Comparison of ENCODE assay signal across 30 mouse cellular contexts in genomic region chr3:79911166-79911565, GRCm38 (mm10). TPM values are rescaled to one million over a fixed set of nuclear protein-coding genes. Genes with fewer than 3 reads are reported as not detected.
A peak's percentile ranks its signal among the peaks of the same experiment; 100 is the strongest.
DNase-seq lines count a peak whose midpoint lies in the region; ATAC-seq and TF ChIP-seq lines count a peak whose summit lies in the region.
"Had no signal": no experiment of that assay in that cellular context is flagged by ENCODE, and none has a peak within 500 bp of the region (broad histone marks: within the 10 kb centered on the region; RNA-seq: fewer than 3 reads in every experiment).

No protein-coding gene starts in this region.

- no peaks in the 10 kb centered on the region for H3K9me3 ChIP-seq in heart, embryonic 14.5 days (ENCODE audit: control insufficient read depth, low read length)
- H3K9me3 ChIP-seq: embryonic facial prominence, embryonic 10.5 days; embryonic facial prominence, embryonic 15.5 days; forebrain, embryonic 15.5 days; kidney, embryonic 15.5 days; limb, embryonic 12.5 days; liver, embryonic 15.5 days; midbrain, embryonic 10.5 days; midbrain, embryonic 15.5 days had no signal

- no peak for ATAC-seq in heart, embryonic 14.5 days (ENCODE audit: insufficient number of reproducible peaks, insufficient read depth, low FRiP score, low read depth)
- peak; percentile 51 for ATAC-seq in common myeloid progenitor, adult 5-6 weeks (replicated peaks; ENCODE audit: low read depth, poor library complexity, severe bottlenecking)
- ATAC-seq in megakaryocyte progenitor cell, adult 5-6 weeks (replicated peaks; ENCODE audit: poor library complexity): peak; percentile 40
- ATAC-seq in cerebellum, adult (ENCODE audit: insufficient number of reproducible peaks, low FRiP score, low TSS enrichment): no peak
- ATAC-seq: activated CD4-positive, CD25-positive, alpha-beta regulatory T cell, adult 4 months; forebrain, embryonic 15.5 days; midbrain, embryonic 15.5 days had no signal

- H3K36me3 ChIP-seq in heart, embryonic 14.5 days (ENCODE audit: control insufficient read depth, insufficient read depth, low read length): peaks cover 60% of the 10 kb centered on the region
- H3K36me3 ChIP-seq: embryonic facial prominence, embryonic 10.5 days; embryonic facial prominence, embryonic 15.5 days; forebrain, embryonic 15.5 days; kidney, embryonic 15.5 days; limb, embryonic 12.5 days; liver, embryonic 15.5 days; midbrain, embryonic 10.5 days; midbrain, embryonic 15.5 days had no signal

- 68% methylated on average over 3 of the region's 3 CpGs for WGBS in heart, embryonic 14.5 days

- intact Hi-C loops in gastrocnemius, adult 2 months (cut with DNase I): no loop called here

- H3K4me1 ChIP-seq in heart, embryonic 14.5 days (ENCODE audit: control insufficient read depth in 2 of 2, insufficient read depth in 2 of 2, low read length in 2 of 2): peaks cover 11 to 40% of the 10 kb centered on the region in 2 experiments
- H3K4me1 ChIP-seq: embryonic facial prominence, embryonic 15.5 days; forebrain, embryonic 15.5 days; limb, embryonic 12.5 days; midbrain, embryonic 10.5 days; midbrain, embryonic 15.5 days had no signal

- no peak overlapping the region for H3K9ac ChIP-seq in heart, embryonic 14.5 days (ENCODE audit: low read length)
- H3K9ac ChIP-seq: embryonic facial prominence, embryonic 15.5 days; forebrain, embryonic 15.5 days; hindbrain, embryonic 14.5 days; kidney, embryonic 15.5 days; limb, embryonic 12.5 days; liver, embryonic 15.5 days; lung, embryonic 14.5 days; midbrain, embryonic 15.5 days had no signal

- TF ChIP-seq CTCF in gastrocnemius, adult 2 months (IDR thresholded peaks at IDR 0.05): no peak

- no peaks in the 10 kb centered on the region for H3K27me3 ChIP-seq in heart, embryonic 14.5 days (ENCODE audit: control insufficient read depth, insufficient read depth, low read length)
- H3K27me3 ChIP-seq: embryonic facial prominence, embryonic 15.5 days; forebrain, embryonic 15.5 days; kidney, embryonic 15.5 days; limb, embryonic 12.5 days; midbrain, embryonic 15.5 days had no signal

- H3K4me3 ChIP-seq in gastrocnemius, adult 2 months: no peak overlapping the region
- no peak overlapping the region for H3K4me3 ChIP-seq in heart, embryonic 14.5 days (ENCODE audit: control insufficient read depth in 1 of 2, insufficient read depth in 1 of 2, low read depth in 1 of 2, low read length in 2 of 2)
- H3K4me3 ChIP-seq: embryonic facial prominence, embryonic 10.5 days; embryonic facial prominence, embryonic 15.5 days; forebrain, embryonic 15.5 days; kidney, embryonic 15.5 days; left cerebral cortex, adult 2 months; limb, embryonic 12.5 days; liver, embryonic 15.5 days; midbrain, embryonic 10.5 days; midbrain, embryonic 15.5 days had no signal

- no peak for DNase-seq in gastrocnemius, adult 2 months
- DNase-seq in gastrocnemius, postnatal 25 days: no peak
- no peak for DNase-seq in heart, adult 18-20 months
- DNase-seq in B cell, adult 2 months: no peak
- DNase-seq: adrenal gland, adult 2 months; adrenal gland, postnatal 36 days; cerebellum, adult 11-12 months; cerebellum, adult 9-11 months; kidney, adult 18-20 months; kidney, postnatal 25 days; lung, embryonic 14.5 days; right cerebral cortex, postnatal 25 days; spleen, adult 18-20 months; thymus, postnatal 14 days had no signal

- H3K27ac ChIP-seq in gastrocnemius, adult 2 months: peak overlapping the region; percentile 16; the same call in 1 of the 2 replicates
- peak overlapping the region; percentile 10 to 38; a peak in 1 of 4 replicates for H3K27ac ChIP-seq in heart, embryonic 14.5 days (replicated peaks in 1 of 2; ENCODE audit: control insufficient read depth in 1 of 2, insufficient read depth in 1 of 2, low read depth in 2 of 2, low read length in 2 of 2)
- H3K27ac ChIP-seq: embryonic facial prominence, embryonic 10.5 days; embryonic facial prominence, embryonic 15.5 days; forebrain, embryonic 15.5 days; hindbrain, embryonic 14.5 days; kidney, embryonic 15.5 days; left cerebral cortex, adult 2 months; limb, embryonic 12.5 days; liver, embryonic 15.5 days; midbrain, embryonic 10.5 days; midbrain, embryonic 15.5 days had no signal

- no peak overlapping the region for H3K4me2 ChIP-seq in heart, embryonic 14.5 days (ENCODE audit: low read length)
- H3K4me2 ChIP-seq: embryonic facial prominence, embryonic 15.5 days; forebrain, embryonic 15.5 days; hindbrain, embryonic 14.5 days; kidney, embryonic 15.5 days; limb, embryonic 12.5 days; liver, embryonic 15.5 days; lung, embryonic 14.5 days; midbrain, embryonic 15.5 days had no signal

RNA-seq across cellular contexts. Expression of gene Fam198b, which starts 26.8 kb away (rescaled TPM):
- total RNA-seq in gastrocnemius, adult 2 months (2021): 1 to 10 TPM; 5.7 to 7.1 TPM
- 10 to 100 TPM; 10.2 to 13.3 TPM for total RNA-seq in gastrocnemius, postnatal 25 days (2021)
- 46.9 and 60.9 TPM in 2 replicates for polyA plus RNA-seq in heart, embryonic 14.5 days (2014; fragmentation: Nextera tagmentation; extraction: Ambion mirVana)
- 10 to 100 TPM in 1 of 2 experiments, 1 to 10 TPM in 1; 8.6 to 11.9 TPM for total RNA-seq in heart, adult 18-20 months (2021)
- total RNA-seq in common myeloid progenitor, adult 5-6 weeks (2017): 0.55 TPM in 1 of 2 replicates, not detected in the other
- 0.12 and 2.8 TPM in 2 replicates for total RNA-seq in megakaryocyte progenitor cell, adult 5-6 weeks (2015)
- total RNA-seq in megakaryocyte progenitor cell, adult 5-6 weeks (2017): 0.04 and 2.6 TPM in 2 replicates
- total RNA-seq: neutrophil, adult 5-6 weeks had no signal

RNA-seq across cellular contexts. Expression of gene Tmem144, which starts 58.6 kb away (rescaled TPM):
- total RNA-seq in gastrocnemius, adult 2 months (2021): 1 to 10 TPM in 1 of 2 experiments, under 1 TPM in 1; 0.74 to 2.7 TPM
- total RNA-seq in gastrocnemius, postnatal 25 days (2021): 1 to 10 TPM; 1.3 to 3.4 TPM
- 12.4 and 16.2 TPM in 2 replicates for polyA plus RNA-seq in heart, embryonic 14.5 days (2014; fragmentation: Nextera tagmentation; extraction: Ambion mirVana)
- 10 to 100 TPM; 16.4 to 18.8 TPM for total RNA-seq in heart, adult 18-20 months (2021)
- total RNA-seq in common myeloid progenitor, adult 5-6 weeks (2017): 1.1 and 7.4 TPM in 2 replicates
- 2.2 and 4.3 TPM in 2 replicates for total RNA-seq in megakaryocyte progenitor cell, adult 5-6 weeks (2015)
- total RNA-seq in megakaryocyte progenitor cell, adult 5-6 weeks (2017): 1.5 and 2.2 TPM in 2 replicates
- polyA plus RNA-seq: activated CD4-positive, CD25-positive, alpha-beta regulatory T cell, adult 4 months had no signal

Comparison
In these comparisons a context has a peak if more than half of its experiments do, and no peak if none do; other contexts are left out.
1. ATAC-seq: peak in common myeloid progenitor, adult 5-6 weeks (single experiment) and megakaryocyte progenitor cell, adult 5-6 weeks (single experiment); none in heart, embryonic 14.5 days (single experiment) and cerebellum, adult (single experiment).